Mouse (Mus musculus) layer of hippocampus, postnatal 25 days (tissue): ENCODE results near the gene Syn2. TPM values are rescaled to one million over a fixed set of nuclear protein-coding genes. Genes with fewer than 3 reads are reported as not detected.
A peak's percentile ranks its signal among the peaks of the same experiment; 100 is the strongest.

ENCODE experiments used
- DNase-seq, 2 experiments: peaks; one replicate each; pipeline ENCODE4 v3.0.0; 2022; ENCODE audit warnings: mixed read lengths in 2 of 2, low spot score in 1 of 2; ENCODE audit errors: extremely low spot score in 1 of 2
- total RNA-seq, 2 experiments: library from RNA; stranded (reverse); gene quantifications; 2 replicates each; pipeline ENCODE4 v1.2.3; 2021

Gene Syn2
- 100 to 1,000 TPM; 590 to 635 TPM for total RNA-seq

- DNase-seq, result peak; percentile 88 to 90
Observed at GRCm38 (mm10) chr6:115134501-115135331, at the start of gene Syn2. Gene Syn2 (plus strand): TSS chr6:115134902.

- peak; percentile 40 to 49 for DNase-seq
Observed at GRCm38 (mm10) chr6:115085274-115085841, 49.3 kb upstream of the Syn2 start.

- no peak for DNase-seq
Observed at GRCm38 (mm10) chr6:115088314-115089106, 46.2 kb upstream of the Syn2 start.

GRCm38 (mm10) chr6:115091737-115092136, 43.0 kb upstream of the Syn2 start:
- DNase-seq, result no peak

GRCm38 (mm10) chr6:115102542-115102941, 32.2 kb upstream of the Syn2 start:
- DNase-seq, result no peak

- no peak for DNase-seq
Observed at GRCm38 (mm10) chr6:115111426-115111825, 23.3 kb upstream of the Syn2 start.

GRCm38 (mm10) chr6:115122181-115122580, 12.5 kb upstream of the Syn2 start:
- DNase-seq, result no peak

GRCm38 (mm10) chr6:115123262-115124201, 11.2 kb upstream of the Syn2 start:
- peak; percentile 35 to 40 for DNase-seq

- peak; percentile 57 to 63 for DNase-seq
Observed at GRCm38 (mm10) chr6:115124675-115125357, 9.9 kb upstream of the Syn2 start.

GRCm38 (mm10) chr6:115125358-115125720, 9.4 kb upstream of the Syn2 start:
- no peak for DNase-seq

GRCm38 (mm10) chr6:115126232-115126785, 8.4 kb upstream of the Syn2 start:
- peak in 1 of 2 experiments; percentile 16 for DNase-seq

- no peak for DNase-seq
Observed at GRCm38 (mm10) chr6:115126851-115127250, 7.9 kb upstream of the Syn2 start.

GRCm38 (mm10) chr6:115127255-115127824, 7.4 kb upstream of the Syn2 start:
- DNase-seq, result no peak

GRCm38 (mm10) chr6:115135332-115135649, 589 bp downstream of the Syn2 start:
- peak in 1 of 2 experiments; percentile 36 for DNase-seq

GRCm38 (mm10) chr6:115136156-115136555, 1.5 kb downstream of the Syn2 start:
- DNase-seq, result no peak

- DNase-seq, result no peak
Observed at GRCm38 (mm10) chr6:115141446-115141845, 6.7 kb downstream of the Syn2 start.

GRCm38 (mm10) chr6:115161175-115161574, 26.5 kb downstream of the Syn2 start:
- DNase-seq, result no peak

- no peak for DNase-seq
Observed at GRCm38 (mm10) chr6:115165863-115166470, 31.3 kb downstream of the Syn2 start.

- DNase-seq, result peak in 1 of 2 experiments; percentile 36
Observed at GRCm38 (mm10) chr6:115168921-115169320, 34.2 kb downstream of the Syn2 start.
